Mouse (Mus musculus): ENCODE measurements at regions not wholly inside any gene's neighbourhood (a gene's known extent, or its start where the extent isn't known, plus 50 kb on each side); places are given as distances from the start of the nearest gene placed in this dataset.
A peak's percentile ranks its signal among the peaks of the same experiment; 100 is the strongest.

GRCm38 (mm10) chr11:22602610-22603009, 90.7 kb downstream of the Tmem17 start:
- no peak for DNase-seq
- Histone ChIP-seq H3K4me1 (ENCODE audit: insufficient read depth) (no peaks in the 10 kb centered on the region; the same call in 1 of the 2 replicates), H3K27me3 (ENCODE audit: insufficient read depth, low read length) (no peaks in the 10 kb centered on the region), H3K9me3 (ENCODE audit: low read depth, low read length) (no peaks in the 10 kb centered on the region), H3K36me3 (ENCODE audit: insufficient read depth) (no peaks in the 10 kb centered on the region), H3K27ac (ENCODE audit: low read depth) (no peak overlapping the region), H3K9ac (no peak overlapping the region), H3K4me2 (no peak overlapping the region), H3K4me3 (ENCODE audit: low read depth, low read length) (no peak overlapping the region)
- 0 out of 2 replicates have a peak, but pooled peaks have one; percentile 4 for ATAC-seq (ENCODE audit: insufficient read depth)
- no peak for TF ChIP-seq CTCF (IDR thresholded peaks at IDR 0.05; ENCODE audit: low read depth)
- 69% methylated on average over 3 of the region's 3 CpGs for WGBS

GRCm38 (mm10) chr11:22603397-22603796, 91.5 kb downstream of the Tmem17 start:
- Histone ChIP-seq H3K4me1 (ENCODE audit: insufficient read depth) (no peaks in the 10 kb centered on the region; the same call in 1 of the 2 replicates), H3K9ac (no peak overlapping the region), H3K27me3 (ENCODE audit: insufficient read depth, low read length) (no peaks in the 10 kb centered on the region), H3K36me3 (ENCODE audit: insufficient read depth) (no peaks in the 10 kb centered on the region), H3K4me2 (no peak overlapping the region), H3K27ac (ENCODE audit: low read depth) (no peak overlapping the region), H3K9me3 (ENCODE audit: low read depth, low read length) (no peaks in the 10 kb centered on the region), H3K4me3 (ENCODE audit: low read depth, low read length) (no peak overlapping the region)
- 85% methylated on average over 1 of the region's 1 CpGs for WGBS
- ATAC-seq (ENCODE audit: insufficient read depth) (no peak), DNase-seq (no peak)
- TF ChIP-seq CTCF (IDR thresholded peaks at IDR 0.05; ENCODE audit: low read depth), result no peak

GRCm38 (mm10) chr11:22606380-22606779, 94.5 kb downstream of the Tmem17 start:
- no peaks in the 10 kb centered on the region for H3K9me3 ChIP-seq (ENCODE audit: low read depth, low read length)
- H3K4me2 ChIP-seq, result no peak overlapping the region
- no peak overlapping the region for H3K9ac ChIP-seq
- H3K27me3 ChIP-seq (ENCODE audit: insufficient read depth, low read length), result no peaks in the 10 kb centered on the region
- no peak overlapping the region for H3K4me3 ChIP-seq (ENCODE audit: low read depth, low read length)
- ATAC-seq (ENCODE audit: insufficient read depth), result no peak
- WGBS, result 47% methylated on average over 4 of the region's 4 CpGs
- H3K36me3 ChIP-seq (ENCODE audit: insufficient read depth), result no peaks in the 10 kb centered on the region
- no peak for TF ChIP-seq CTCF (IDR thresholded peaks at IDR 0.05; ENCODE audit: low read depth)
- DNase-seq, result no peak
- peaks cover 6% of the 10 kb centered on the region for H3K4me1 ChIP-seq (ENCODE audit: insufficient read depth)
- H3K27ac ChIP-seq (ENCODE audit: low read depth), result no peak overlapping the region

GRCm38 (mm10) chr11:22607645-22608044, 95.8 kb downstream of the Tmem17 start:
- DNase-seq (no peak), ATAC-seq (ENCODE audit: insufficient read depth) (no peak)
- H3K9me3 ChIP-seq (ENCODE audit: low read depth, low read length), result no peaks in the 10 kb centered on the region
- no peak overlapping the region for H3K27ac ChIP-seq (ENCODE audit: low read depth)
- H3K4me1 ChIP-seq (ENCODE audit: insufficient read depth), result peaks cover 6% of the 10 kb centered on the region; the same call in 1 of the 2 replicates
- H3K9ac ChIP-seq, result no peak overlapping the region
- H3K4me2 ChIP-seq, result no peak overlapping the region
- H3K36me3 ChIP-seq (ENCODE audit: insufficient read depth), result no peaks in the 10 kb centered on the region
- TF ChIP-seq CTCF (IDR thresholded peaks at IDR 0.05; ENCODE audit: low read depth), result no peak
- no peak overlapping the region for H3K4me3 ChIP-seq (ENCODE audit: low read depth, low read length)
- WGBS, result 82% methylated on average over 5 of the region's 5 CpGs
- H3K27me3 ChIP-seq (ENCODE audit: insufficient read depth, low read length), result no peaks in the 10 kb centered on the region

- DNase-seq (no peak), ATAC-seq (ENCODE audit: insufficient read depth) (no peak)
- H3K4me2 ChIP-seq, result no peak overlapping the region
- no peaks in the 10 kb centered on the region for H3K27me3 ChIP-seq (ENCODE audit: insufficient read depth, low read length)
- 0 out of 2 replicates have a peak, but pooled peaks cover 3% of the 10 kb centered on the region for H3K9me3 ChIP-seq (ENCODE audit: low read depth, low read length)
- no peak for TF ChIP-seq CTCF (IDR thresholded peaks at IDR 0.05; ENCODE audit: low read depth)
- H3K36me3 ChIP-seq (ENCODE audit: insufficient read depth), result no peaks in the 10 kb centered on the region
- no peak overlapping the region for H3K27ac ChIP-seq (ENCODE audit: low read depth)
- H3K9ac ChIP-seq, result no peak overlapping the region
- peaks cover 6% of the 10 kb centered on the region; the same call in 1 of the 2 replicates for H3K4me1 ChIP-seq (ENCODE audit: insufficient read depth)
- no peak overlapping the region for H3K4me3 ChIP-seq (ENCODE audit: low read depth, low read length)
Observed at GRCm38 (mm10) chr11:22608945-22609344, 97.1 kb downstream of the Tmem17 start.

GRCm38 (mm10) chr11:22610433-22611101, 98.7 kb downstream of the Tmem17 start:
- H3K4me2 ChIP-seq, result peak overlapping the region; percentile 27
- peaks cover 6% of the 10 kb centered on the region; the same call in 1 of the 2 replicates for H3K4me1 ChIP-seq (ENCODE audit: insufficient read depth)
- no peak overlapping the region for H3K4me3 ChIP-seq (ENCODE audit: low read depth, low read length)
- H3K27me3 ChIP-seq (ENCODE audit: insufficient read depth, low read length), result no peaks in the 10 kb centered on the region
- 0 out of 2 replicates have a peak, but pooled peaks cover 3% of the 10 kb centered on the region for H3K9me3 ChIP-seq (ENCODE audit: low read depth, low read length)
- no peaks in the 10 kb centered on the region for H3K36me3 ChIP-seq (ENCODE audit: insufficient read depth)
- peak overlapping the region; percentile 51 for H3K27ac ChIP-seq (ENCODE audit: low read depth)
- WGBS, result 6% methylated on average over 12 of the region's 12 CpGs
- no peak; the same call in 1 of the 2 replicates for TF ChIP-seq CTCF (IDR thresholded peaks at IDR 0.05; ENCODE audit: low read depth)
- peak; percentile 55 for ATAC-seq (ENCODE audit: insufficient read depth)
- no peak overlapping the region for H3K9ac ChIP-seq
- DNase-seq, result peak; percentile 59

GRCm38 (mm10) chr11:22611102-22611869, 99.4 kb downstream of the Tmem17 start:
- Histone ChIP-seq H3K27me3 (ENCODE audit: insufficient read depth, low read length) (no peaks in the 10 kb centered on the region), H3K4me3 (ENCODE audit: low read depth, low read length) (no peak overlapping the region), H3K27ac (ENCODE audit: low read depth) (peak overlapping the region; percentile 51), H3K4me2 (no peak overlapping the region), H3K4me1 (ENCODE audit: insufficient read depth) (peaks cover 6% of the 10 kb centered on the region; the same call in 1 of the 2 replicates), H3K9ac (no peak overlapping the region), H3K9me3 (ENCODE audit: low read depth, low read length) (0 out of 2 replicates have a peak, but pooled peaks cover 3% of the 10 kb centered on the region), H3K36me3 (ENCODE audit: insufficient read depth) (no peaks in the 10 kb centered on the region)
- no peak for TF ChIP-seq CTCF (IDR thresholded peaks at IDR 0.05; ENCODE audit: low read depth)
- DNase-seq (peak; percentile 57), ATAC-seq (ENCODE audit: insufficient read depth) (peak; percentile 47)
- WGBS, result 32% methylated on average over 6 of the region's 6 CpGs

All from lung, embryonic 14.5 days (tissue).